Mouse (Mus musculus) forebrain, postnatal 0 days (tissue): ENCODE results near the gene Mrpl50. TPM values are rescaled to one million over a fixed set of nuclear protein-coding genes. Genes with fewer than 3 reads are reported as not detected.
"Not testable (repeated sequence)": the region's sequence is repeated elsewhere in the genome, so short reads cannot be mapped to it uniquely, and the experiment has no call there.

Experiments
- ATAC-seq: fragments of 200-750 bp; cut with Nextera tagmentation; 2 replicates; pipeline ENCODE4 v1.8.0; 2017; ENCODE audit warnings: mild to moderate bottlenecking, moderate library complexity
- DNase-seq: peaks from one replicate; pipeline ENCODE4 v3.0.0-alpha.2; 2015
- H3K27ac ChIP-seq: fragments of 300-500 bp; sonication (generic); 2 replicates; pipeline ENCODE4 v1.5.1; 2014; ENCODE audit warnings: low read depth, mild to moderate bottlenecking, antibody characterized with exemption, low read length, moderate library complexity, mixed read lengths
- H3K27me3 ChIP-seq: fragments of 300-500 bp; sonication (generic); 2 replicates; pipeline ENCODE4 v1.6.1; 2014; ENCODE audit warnings: mild to moderate bottlenecking, low read length, mixed read lengths; ENCODE audit not compliant: insufficient read depth
- H3K36me3 ChIP-seq: fragments of 300-500 bp; sonication (generic); 2 replicates; pipeline ENCODE4 v1.6.1; 2014; ENCODE audit warnings: mild to moderate bottlenecking, moderate library complexity; ENCODE audit not compliant: insufficient read depth
- H3K4me1 ChIP-seq: fragments of 300-500 bp; sonication (generic); 2 replicates; pipeline ENCODE4 v1.6.1; 2014; ENCODE audit warnings: antibody characterized with exemption; ENCODE audit not compliant: insufficient read depth
- H3K4me2 ChIP-seq: fragments of 300-500 bp; sonication (generic); 2 replicates; pipeline ENCODE4 v1.6.1; 2014; ENCODE audit warnings: low read depth, mild to moderate bottlenecking, moderate library complexity
- H3K4me3 ChIP-seq: fragments of 300-500 bp; sonication (generic); 2 replicates; pipeline ENCODE4 v1.5.1; 2014; ENCODE audit warnings: low read depth, low read length, mixed read lengths
- H3K9ac ChIP-seq: fragments of 300-500 bp; sonication (generic); 2 replicates; pipeline ENCODE4 v1.6.1; 2014; ENCODE audit warnings: mild to moderate bottlenecking
- H3K9me3 ChIP-seq: fragments of 300-500 bp; sonication (generic); 2 replicates; pipeline ENCODE4 v1.6.1; 2016; ENCODE audit warnings: low read length
- CTCF ChIP-seq: sonication (generic); IDR thresholded peaks from 2 replicates; pipeline ENCODE4 v1.5.1; 2016; ENCODE audit warnings: antibody characterized with exemption, control low read depth, low read depth
- WGBS: fragments of 180-500 bp; shearing (Covaris S2); extraction: QIAGEN DNeasy Blood & Tissue Kit; methylation state at CpG from one replicate; pipeline ENCODE4 v1.1.7; 2014; 5-methylcytosine and 5-hydroxymethylcytosine counted together
- polyA plus RNA-seq: library from polyadenylated mRNA; unstranded; fragments of >200 nt; fragmentation: Nextera tagmentation; extraction: Ambion mirVana; gene quantifications from 2 replicates; pipeline ENCODE4 v1.2.1, GENCODE M21; 2015
- total RNA-seq: library from RNA; depleted of rRNA; stranded (reverse); fragments of >200 nt; gene quantifications from 2 replicates; pipeline ENCODE4 v1.2.3, GENCODE M21; 2014

Gene Mrpl50
- total and polyA plus RNA-seq, 2 experiments from 2014 or later = 55.2 to 74.1 TPM

- DNase-seq (no peak), ATAC-seq (no peak)
- Histone ChIP-seq H3K9ac (no peak overlapping the region), H3K9me3 (no peaks in the 10 kb centered on the region), H3K27me3 (no peaks in the 10 kb centered on the region), H3K36me3 (peaks cover 14% of the 10 kb centered on the region), H3K4me3 (no peak overlapping the region), H3K4me1 (no peaks in the 10 kb centered on the region), H3K27ac (no peak overlapping the region), H3K4me2 (no peak overlapping the region)
- TF ChIP-seq CTCF = no peak
- 90% methylated on average over 2 of the region's 2 CpGs for WGBS
Observed at GRCm38 (mm10) chr4:49509183-49509582, 11.7 kb downstream of the Mrpl50 start.

- Histone ChIP-seq H3K27me3 (no peaks in the 10 kb centered on the region), H3K27ac (no peak within 1 kb of the TSS), H3K36me3 (no peaks in the 10 kb centered on the region), H3K4me2 (no peak within 1 kb of the TSS), H3K9ac (no peak within 1 kb of the TSS), H3K4me1 (no peaks in the 10 kb centered on the region), H3K9me3 (no peaks in the 10 kb centered on the region), H3K4me3 (no peak within 1 kb of the TSS)
- DNase-seq (no peak), ATAC-seq (no peak)
- WGBS = 83% methylated on average over 3 of the region's 3 CpGs
- no peak for TF ChIP-seq CTCF
Observed at GRCm38 (mm10) chr4:49506386-49506785, 14.5 kb downstream of the Mrpl50 start, which contains the start of gene Baat. Gene Baat (minus strand): TSS chr4:49506557.

- no peak for DNase-seq
- WGBS = 92% methylated on average over 1 of the region's 1 CpGs
- H3K4me2 ChIP-seq = no peak overlapping the region
- no peak overlapping the region for H3K9ac ChIP-seq
- no peaks in the 10 kb centered on the region for H3K4me1 ChIP-seq
- no peak for ATAC-seq
- no peak overlapping the region for H3K27ac ChIP-seq
- H3K36me3 ChIP-seq = no peaks in the 10 kb centered on the region
- no peaks in the 10 kb centered on the region for H3K27me3 ChIP-seq
- TF ChIP-seq CTCF = no peak
- no peaks in the 10 kb centered on the region for H3K9me3 ChIP-seq
- H3K4me3 ChIP-seq = no peak overlapping the region
Observed at GRCm38 (mm10) chr4:49503563-49503962, 17.3 kb downstream of the Mrpl50 start.

- H3K4me2 ChIP-seq, H3K36me3 ChIP-seq, H3K9me3 ChIP-seq, DNase-seq, H3K27ac ChIP-seq, H3K4me3 ChIP-seq, H3K4me1 ChIP-seq, ATAC-seq, H3K9ac ChIP-seq, H3K27me3 ChIP-seq: not testable (repeated sequence)
- WGBS = 79% methylated on average over 3 of the region's 3 CpGs
Observed at GRCm38 (mm10) chr4:49485934-49486650, 34.8 kb downstream of the Mrpl50 start.

GRCm38 (mm10) chr4:49485442-49485841 is 35.5 kb downstream of the Mrpl50 start:
- H3K36me3 ChIP-seq = no peaks in the 10 kb centered on the region
- TF ChIP-seq CTCF = no peak
- no peak overlapping the region for H3K9ac ChIP-seq
- H3K4me1 ChIP-seq = no peaks in the 10 kb centered on the region
- no peak overlapping the region for H3K27ac ChIP-seq
- H3K4me2 ChIP-seq = no peak overlapping the region
- H3K27me3 ChIP-seq = no peaks in the 10 kb centered on the region
- H3K4me3 ChIP-seq = no peak overlapping the region
- H3K9me3 ChIP-seq = no peaks in the 10 kb centered on the region
- ATAC-seq = no peak
- DNase-seq = no peak

GRCm38 (mm10) chr4:49480896-49481295 is 40.0 kb downstream of the Mrpl50 start:
- no peaks in the 10 kb centered on the region for H3K4me1 ChIP-seq
- 67% methylated on average over 3 of the region's 3 CpGs for WGBS
- no peaks in the 10 kb centered on the region for H3K27me3 ChIP-seq
- ATAC-seq (no peak), DNase-seq (no peak)
- H3K4me2 ChIP-seq = no peak overlapping the region
- no peak overlapping the region for H3K27ac ChIP-seq
- H3K36me3 ChIP-seq = no peaks in the 10 kb centered on the region
- no peak overlapping the region for H3K9ac ChIP-seq
- H3K9me3 ChIP-seq = no peaks in the 10 kb centered on the region
- TF ChIP-seq CTCF = no peak
- H3K4me3 ChIP-seq = no peak overlapping the region

- H3K9ac ChIP-seq = no peak overlapping the region
- H3K9me3 ChIP-seq = no peaks in the 10 kb centered on the region
- WGBS = 25% methylated on average over 21 of the region's 21 CpGs
- TF ChIP-seq CTCF = no peak
- H3K4me3 ChIP-seq = no peak overlapping the region
- no peak for DNase-seq
- no peak overlapping the region for H3K4me2 ChIP-seq
- no peak overlapping the region for H3K27ac ChIP-seq
- ATAC-seq = no peak
- no peaks in the 10 kb centered on the region for H3K36me3 ChIP-seq
- no peaks in the 10 kb centered on the region for H3K27me3 ChIP-seq
- no peaks in the 10 kb centered on the region for H3K4me1 ChIP-seq
Observed at GRCm38 (mm10) chr4:49480104-49480760, 40.7 kb downstream of the Mrpl50 start.

- H3K4me3 ChIP-seq, H3K9me3 ChIP-seq, DNase-seq, H3K4me2 ChIP-seq, H3K36me3 ChIP-seq, H3K4me1 ChIP-seq, H3K27ac ChIP-seq, H3K27me3 ChIP-seq, H3K9ac ChIP-seq, ATAC-seq: not testable (repeated sequence)
- WGBS = 19% methylated on average over 2 of the region's 2 CpGs
Observed at GRCm38 (mm10) chr4:49479035-49479434, 41.9 kb downstream of the Mrpl50 start.
